Mouse (Mus musculus): ENCODE data around the gene Ybx3.

The Ybx3 gene

GRCm38 (mm10) chr6:131385469-131385868, 2.8 kb downstream of the Ybx3 start:
- DNase-seq (ENCODE audit: extremely low read depth, low read depth, low spot score), result no peak

- DNase-seq (ENCODE audit: extremely low read depth, low read depth, low spot score), result no peak
These were observed 4.5 kb downstream of the Ybx3 start for GRCm38 (mm10) chr6:131383713-131384330.

GRCm38 (mm10) chr6:131382984-131383337, 5.3 kb downstream of the Ybx3 start:
- DNase-seq (ENCODE audit: extremely low read depth, low read depth, low spot score), result no peak

GRCm38 (mm10) chr6:131382232-131382983, 5.9 kb downstream of the Ybx3 start:
- DNase-seq (ENCODE audit: extremely low read depth, low read depth, low spot score), result no peak

GRCm38 (mm10) chr6:131378858-131379428, 9.3 kb downstream of the Ybx3 start:
- no peak for DNase-seq (ENCODE audit: extremely low read depth, low read depth, low spot score)

GRCm38 (mm10) chr6:131377378-131377777, 10.9 kb downstream of the Ybx3 start:
- no peak for DNase-seq (ENCODE audit: extremely low read depth, low read depth, low spot score)

GRCm38 (mm10) chr6:131374594-131375340, 13.5 kb downstream of the Ybx3 start:
- DNase-seq (ENCODE audit: extremely low read depth, low read depth, low spot score), result no peak

GRCm38 (mm10) chr6:131373160-131373559, 15.1 kb downstream of the Ybx3 start:
- no peak for DNase-seq (ENCODE audit: extremely low read depth, low read depth, low spot score)

- no peak for DNase-seq (ENCODE audit: extremely low read depth, low read depth, low spot score)
These were observed 17.5 kb downstream of the Ybx3 start for GRCm38 (mm10) chr6:131370767-131371166.

GRCm38 (mm10) chr6:131369866-131370616, 18.2 kb downstream of the Ybx3 start:
- DNase-seq (ENCODE audit: extremely low read depth, low read depth, low spot score), result no peak

GRCm38 (mm10) chr6:131367101-131367500, 21.2 kb downstream of the Ybx3 start:
- DNase-seq (ENCODE audit: extremely low read depth, low read depth, low spot score), result no peak

GRCm38 (mm10) chr6:131364353-131364752, 23.9 kb downstream of the Ybx3 start:
- no peak for DNase-seq (ENCODE audit: extremely low read depth, low read depth, low spot score)

GRCm38 (mm10) chr6:131362987-131363765, 25.1 kb downstream of the Ybx3 start:
- no peak for DNase-seq (ENCODE audit: extremely low read depth, low read depth, low spot score)

- no peak for DNase-seq (ENCODE audit: extremely low read depth, low read depth, low spot score)
These were observed 27.6 kb downstream of the Ybx3 start for GRCm38 (mm10) chr6:131360693-131361092.

- DNase-seq (ENCODE audit: extremely low read depth, low read depth, low spot score), result no peak
These were observed 28.7 kb downstream of the Ybx3 start for GRCm38 (mm10) chr6:131359543-131359942.

GRCm38 (mm10) chr6:131354913-131355312, 33.4 kb downstream of the Ybx3 start:
- no peak for DNase-seq (ENCODE audit: extremely low read depth, low read depth, low spot score)

GRCm38 (mm10) chr6:131353352-131353919, 34.8 kb downstream of the Ybx3 start, which contains the start of gene Styk1:
Styk1 (minus strand) TSS chr6:131353597.
- DNase-seq (ENCODE audit: extremely low read depth, low read depth, low spot score), result no peak

GRCm38 (mm10) chr6:131347026-131347425, 41.2 kb downstream of the Ybx3 start:
- DNase-seq (ENCODE audit: extremely low read depth, low read depth, low spot score), result no peak

GRCm38 (mm10) chr6:131344346-131344745, 43.9 kb downstream of the Ybx3 start:
- DNase-seq (ENCODE audit: extremely low read depth, low read depth, low spot score), result no peak

- no peak for DNase-seq (ENCODE audit: extremely low read depth, low read depth, low spot score)
These were observed 48.2 kb downstream of the Ybx3 start for GRCm38 (mm10) chr6:131340082-131340481.
